Mouse (Mus musculus) CH12.LX (cell line): Measurements from ENCODE around the gene R3hcc1l. TPM values are rescaled to one million over a fixed set of nuclear protein-coding genes. Genes with fewer than 3 reads are reported as not detected.

ENCODE experiments used
- DNase-seq: peaks from one replicate; pipeline ENCODE4 v3.0.0-alpha.2; 2013; ENCODE audit errors: extremely low read depth
- H3K27ac ChIP-seq: 2 replicates; pipeline ENCODE4 v1.5.1; 2012; ENCODE audit warnings: low read depth, mild to moderate bottlenecking, control low read depth, moderate library complexity; ENCODE audit not compliant: insufficient read depth
- H3K27me3 ChIP-seq: replicated peaks from 2 replicates; pipeline ENCODE3; 2012; ENCODE audit warnings: inconsistent platforms
- H3K36me3 ChIP-seq, 2 experiments: replicated peaks in 1 of 2; 2 replicates each; pipeline versions ENCODE3 to v1.6.1; 2012; ENCODE audit warnings: inconsistent platforms in 1 of 2, low read length in 1 of 2, mild to moderate bottlenecking in 1 of 2, mixed read lengths in 1 of 2, moderate library complexity in 1 of 2; ENCODE audit not compliant: control insufficient read depth in 1 of 2, insufficient read depth in 1 of 2
- H3K4me1 ChIP-seq, 2 experiments: 2 replicates each; pipeline ENCODE4 v1.6.1; 2012; ENCODE audit warnings: inconsistent platforms in 1 of 2, moderate library complexity in 1 of 2; ENCODE audit not compliant: insufficient read depth in 2 of 2, control insufficient read depth in 1 of 2
- H3K4me2 ChIP-seq: 2 replicates; pipeline ENCODE4 v1.6.1; 2012; ENCODE audit warnings: low read depth, mild to moderate bottlenecking, control low read depth; ENCODE audit not compliant: poor library complexity, insufficient read depth, severe bottlenecking
- H3K4me3 ChIP-seq, 3 experiments: fragments of 150-350 bp in 1 of 3; sonication (generic) in 1 of 3; replicated peaks in 1 of 3; 2 replicates each; pipeline versions ENCODE3 to v1.5.1; 2011 to 2012; ENCODE audit warnings: low read depth in 2 of 3, low read length in 2 of 3, mild to moderate bottlenecking in 2 of 3, moderate library complexity in 2 of 3, control low read depth in 1 of 3, improper control_type of control experiment in 1 of 3, inconsistent platforms in 1 of 3, mixed read lengths in 1 of 3; ENCODE audit not compliant: poor library complexity in 1 of 3
- H3K79me2 ChIP-seq: replicated peaks from 2 replicates; pipeline ENCODE4 v1.6.1; 2012; ENCODE audit warnings: mild to moderate bottlenecking, moderate library complexity; ENCODE audit not compliant: control insufficient read depth, poor library complexity, insufficient read depth, severe bottlenecking; ENCODE audit errors: extremely low read depth
- H3K9ac ChIP-seq: 2 replicates; pipeline ENCODE4 v1.6.1; 2012; ENCODE audit warnings: low read depth, mild to moderate bottlenecking, control low read depth, moderate library complexity; ENCODE audit not compliant: insufficient read depth
- H3K9me3 ChIP-seq: replicated peaks from 2 replicates; pipeline ENCODE3; 2012; ENCODE audit warnings: low read length, inconsistent platforms, mixed read lengths
- BHLHE40 ChIP-seq: IDR thresholded peaks from 2 replicates; pipeline ENCODE4 v1.6.1; 2011; ENCODE audit warnings: mild to moderate bottlenecking, low read depth, low read length, improper control_type of control experiment
- E2F4 ChIP-seq: IDR thresholded peaks from 2 replicates; pipeline ENCODE4 v1.6.1; 2011; ENCODE audit warnings: low read depth, low read length, improper control_type of control experiment; ENCODE audit not compliant: insufficient replicate concordance
- ELF1 ChIP-seq: IDR thresholded peaks from 2 replicates; pipeline ENCODE4 v1.6.1; 2014; ENCODE audit warnings: low read depth, mild to moderate bottlenecking, inconsistent platforms, low read length, improper control_type of control experiment
- EP300 ChIP-seq: IDR thresholded peaks from 2 replicates; pipeline ENCODE4 v1.6.1; 2011; ENCODE audit warnings: low read length, improper control_type of control experiment
- GABPA ChIP-seq: IDR thresholded peaks from 2 replicates; pipeline ENCODE4 v1.6.1; 2012; ENCODE audit warnings: low read depth, low read length, improper control_type of control experiment, inconsistent platforms; ENCODE audit not compliant: insufficient replicate concordance
- HCFC1 ChIP-seq: IDR thresholded peaks from 2 replicates; pipeline ENCODE4 v1.6.1; 2012; ENCODE audit warnings: low read depth, mild to moderate bottlenecking, inconsistent platforms, low read length, improper control_type of control experiment
- KAT2A ChIP-seq: IDR thresholded peaks from 2 replicates; pipeline ENCODE4 v1.6.1; 2012; ENCODE audit warnings: low read length, improper control_type of control experiment, inconsistent platforms; ENCODE audit not compliant: insufficient replicate concordance
- MAZ ChIP-seq: IDR thresholded peaks from 2 replicates; pipeline ENCODE4 v1.6.1; 2012; ENCODE audit warnings: low read depth, mild to moderate bottlenecking, inconsistent platforms, low read length, improper control_type of control experiment, moderate library complexity
- MXI1 ChIP-seq: IDR thresholded peaks from 2 replicates; pipeline ENCODE4 v1.6.1; 2011; ENCODE audit warnings: mild to moderate bottlenecking, low read depth, low read length, improper control_type of control experiment
- MYC ChIP-seq: IDR thresholded peaks from 2 replicates; pipeline ENCODE4 v1.6.1; 2011; ENCODE audit warnings: low read depth, mild to moderate bottlenecking, improper control_type of control experiment, low read length
- NRF1 ChIP-seq: IDR thresholded peaks from 2 replicates; pipeline ENCODE4 v1.6.1; 2014; ENCODE audit warnings: low read depth, mild to moderate bottlenecking, inconsistent platforms, low read length, improper control_type of control experiment, moderate library complexity
- POLR2A ChIP-seq: IDR thresholded peaks from 2 replicates; pipeline ENCODE4 v1.6.1; 2011; ENCODE audit warnings: low read depth, mild to moderate bottlenecking, improper control_type of control experiment, low read length
- RCOR1 ChIP-seq: conservative IDR thresholded peaks from 2 replicates; pipeline ENCODE4 v1.6.1; 2012; ENCODE audit warnings: low read depth, mild to moderate bottlenecking, inconsistent platforms, low read length, improper control_type of control experiment
- SMC3 ChIP-seq: IDR thresholded peaks from 2 replicates; pipeline ENCODE4 v1.6.1; 2011; ENCODE audit warnings: low read depth, low read length, improper control_type of control experiment
- USF2 ChIP-seq: conservative IDR thresholded peaks from 2 replicates; pipeline ENCODE4 v1.6.1; 2011; ENCODE audit warnings: low read depth, low read length, improper control_type of control experiment
- dilution Hi-C: fragments of 300-500 bp; cut with MboI; formaldehyde crosslinking; loops from 2 replicates; pipeline ENCODE4 v1.14.3; 2020; ENCODE audit warnings: low sequenced_read_pairs; ENCODE audit not compliant: extremely low pct_unique_long_range_greater_than_20kb, extremely low pct_ligation_motif_present
- in situ Hi-C: fragments of 300-500 bp; cut with MboI; formaldehyde crosslinking; loops from 3 replicates; pipeline ENCODE4 v1.14.3; 2019; ENCODE audit warnings: low sequenced_read_pairs, low pct_ligation_motif_present, low pct_unique_long_range_greater_than_20kb, mixed read lengths
- polyA plus RNA-seq: library from polyadenylated mRNA; unstranded; fragments of >175 nt; gene quantifications from 2 replicates; pipeline ENCODE4 v1.2.1, GENCODE M21; 2012; ENCODE audit warnings: low read depth; ENCODE audit not compliant: insufficient read length
- total RNA-seq, 2 experiments: library from RNA; depleted of rRNA; stranded (reverse); fragments of 300-350 nt in 1 of 2; fragments of >200 nt in 1 of 2; gene quantifications; 2 replicates each; pipeline ENCODE4 v1.2.3; 2012 to 2014

Gene R3hcc1l
- total and polyA plus RNA-seq, 3 experiments, result 6.1 to 12.2 (median 10.7) TPM

- no peak overlapping the region for H3K27ac ChIP-seq
- no peak overlapping the region for H3K9ac ChIP-seq
- no peak overlapping the region for H3K4me3 ChIP-seq
- no peak overlapping the region for H3K4me2 ChIP-seq
- DNase-seq, result no peak
- TF ChIP-seq BHLHE40 (no peak), MXI1 (no peak), E2F4 (no peak), USF2 (no peak), MYC (no peak)
- no peaks in the 10 kb centered on the region for H3K79me2 ChIP-seq
- in situ Hi-C loops, result no loop called here
- dilution Hi-C loops, result no loop called here
- H3K27me3 ChIP-seq, result peaks cover 72% of the 10 kb centered on the region
- H3K36me3 ChIP-seq, result no peaks in the 10 kb centered on the region
- H3K9me3 ChIP-seq, result no peaks in the 10 kb centered on the region
- H3K4me1 ChIP-seq, result no peaks in the 10 kb centered on the region
Observed at GRCm38 (mm10) chr19:42471571-42471970, 47.0 kb upstream of the R3hcc1l start.

DNA sequence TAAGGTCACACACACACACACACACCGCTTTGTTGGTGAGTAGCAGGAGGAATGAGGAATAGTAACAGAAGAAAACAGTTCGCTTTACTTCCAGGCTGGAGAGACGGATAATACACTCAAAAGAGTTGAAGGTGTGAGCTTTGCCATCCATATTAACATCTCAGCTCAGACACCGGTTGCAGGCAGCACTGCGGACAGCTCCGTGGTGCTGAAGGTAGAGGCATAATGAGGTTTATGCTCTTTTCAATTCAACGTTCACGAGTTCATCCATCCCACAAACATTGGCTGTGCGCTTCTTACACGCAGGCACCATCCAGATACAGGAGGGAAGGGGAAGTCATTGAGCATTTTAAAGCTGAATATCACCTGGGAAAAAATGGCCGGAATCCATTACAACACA lies 45.7 kb upstream of the R3hcc1l start:
- Histone ChIP-seq H3K9ac (no peak overlapping the region), H3K27me3 (peaks cover 83% of the 10 kb centered on the region), H3K9me3 (no peaks in the 10 kb centered on the region), H3K79me2 (no peaks in the 10 kb centered on the region), H3K4me1 (no peaks in the 10 kb centered on the region), H3K27ac (no peak overlapping the region), H3K4me2 (no peak overlapping the region), H3K4me3 (no peak overlapping the region), H3K36me3 (no peaks in the 10 kb centered on the region)
- in situ Hi-C loops, result no loop called here
- dilution Hi-C loops, result no loop called here
- TF ChIP-seq RCOR1 (no peak), MYC (no peak), MAZ (no peak), GABPA (no peak), POLR2A (no peak), EP300 (no peak), SMC3 (no peak), KAT2A (no peak), MXI1 (no peak), BHLHE40 (no peak), NRF1 (no peak)
- DNase-seq, result peak; percentile 7

GRCm38 (mm10) chr19:42477769-42478168 lies 40.8 kb upstream of the R3hcc1l start:
- no peak overlapping the region for H3K9ac ChIP-seq
- no peak overlapping the region for H3K4me3 ChIP-seq
- no peaks in the 10 kb centered on the region for H3K4me1 ChIP-seq
- H3K36me3 ChIP-seq, result no peaks in the 10 kb centered on the region
- no peaks in the 10 kb centered on the region for H3K79me2 ChIP-seq
- no peak for DNase-seq
- in situ Hi-C loops, result no loop called here
- H3K27me3 ChIP-seq, result peaks cover 92% of the 10 kb centered on the region
- no peaks in the 10 kb centered on the region for H3K9me3 ChIP-seq
- no peak overlapping the region for H3K4me2 ChIP-seq
- dilution Hi-C loops, result no loop called here
- TF ChIP-seq ELF1 (no peak), KAT2A (no peak), HCFC1 (no peak)
- H3K27ac ChIP-seq, result no peak overlapping the region
